Mouse (Mus musculus): Measurements from ENCODE around the gene U90926.

Gene U90926

DNA sequence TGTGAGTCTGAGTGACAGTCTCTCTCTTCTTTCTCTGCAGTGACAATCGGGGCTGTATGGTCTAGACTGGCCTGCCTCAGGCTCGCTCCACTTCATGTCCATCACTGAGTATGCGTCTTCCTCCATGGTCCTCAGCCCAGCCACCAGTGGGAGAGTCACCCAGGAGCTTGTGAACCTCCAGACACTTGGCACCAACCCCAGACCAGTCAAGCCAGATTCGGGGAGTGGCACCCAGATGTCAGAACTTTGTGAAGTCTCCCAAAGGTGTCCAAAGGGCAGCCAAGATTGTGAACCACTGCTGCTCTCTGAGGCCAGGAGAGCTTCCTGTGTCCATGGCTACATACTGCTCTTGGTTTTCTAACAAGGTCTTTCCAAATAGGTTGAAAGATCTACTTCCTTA is 3.0 kb downstream of the U90926 start:
- no peak for DNase-seq

DNA sequence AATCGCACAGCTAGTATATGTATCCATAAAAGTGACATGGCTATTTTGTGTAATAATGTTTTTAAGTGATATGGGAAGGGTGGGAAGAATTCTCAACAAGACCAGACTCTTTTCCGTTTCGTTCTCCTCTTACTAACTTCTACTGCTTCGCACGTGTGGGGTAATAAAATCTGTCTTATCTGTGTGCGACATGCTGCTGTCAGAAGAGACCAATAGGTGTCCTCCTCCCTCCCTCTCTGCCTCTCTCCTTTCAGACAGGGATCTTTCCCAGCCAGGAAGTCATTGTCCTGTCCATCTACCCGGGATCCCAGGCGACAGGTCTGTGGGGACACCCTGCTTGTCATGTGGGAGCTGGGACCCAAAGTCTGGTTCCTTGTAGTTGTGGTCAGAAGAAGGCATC is 5.0 kb downstream of the U90926 start:
- DNase-seq, result no peak

DNA sequence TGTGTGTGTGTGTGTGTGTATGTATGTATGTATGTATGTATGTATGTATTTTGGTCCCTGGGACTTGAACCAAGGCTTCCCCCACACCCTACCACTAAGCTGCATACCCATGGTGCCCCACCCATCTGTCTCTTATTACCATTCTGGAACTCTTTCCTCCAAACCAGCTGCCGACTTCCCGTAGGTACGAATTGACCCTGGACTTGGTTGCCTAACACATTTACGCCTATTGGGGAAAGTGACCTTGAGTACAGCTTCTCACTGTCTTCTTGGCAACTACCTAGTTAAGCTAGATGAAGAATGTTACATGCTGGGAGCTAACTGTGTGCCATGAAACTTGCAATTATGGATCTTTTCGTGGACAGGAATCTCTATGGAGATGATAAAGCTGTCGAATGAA is 9.1 kb downstream of the U90926 start:
- no peak for DNase-seq

DNA sequence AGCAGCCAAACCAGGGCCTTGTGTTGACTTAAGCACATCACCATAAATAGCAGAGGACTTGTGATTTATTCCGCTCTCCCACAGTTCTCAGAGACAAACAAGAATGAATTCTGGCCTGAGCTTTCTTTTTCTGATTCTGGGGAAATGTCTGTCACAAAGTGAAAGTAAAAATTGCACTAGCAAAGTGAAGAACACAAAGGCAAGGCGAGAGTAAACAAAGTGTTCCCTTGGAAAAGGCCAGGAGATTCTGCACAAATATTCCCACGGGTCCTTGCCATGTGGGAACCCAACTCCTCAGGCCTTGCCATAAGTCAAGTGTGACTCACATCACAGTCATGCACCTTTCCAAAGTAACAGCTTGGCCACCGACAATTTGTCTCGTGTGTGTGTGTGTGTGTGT is 9.5 kb downstream of the U90926 start:
- no peak for DNase-seq

DNA sequence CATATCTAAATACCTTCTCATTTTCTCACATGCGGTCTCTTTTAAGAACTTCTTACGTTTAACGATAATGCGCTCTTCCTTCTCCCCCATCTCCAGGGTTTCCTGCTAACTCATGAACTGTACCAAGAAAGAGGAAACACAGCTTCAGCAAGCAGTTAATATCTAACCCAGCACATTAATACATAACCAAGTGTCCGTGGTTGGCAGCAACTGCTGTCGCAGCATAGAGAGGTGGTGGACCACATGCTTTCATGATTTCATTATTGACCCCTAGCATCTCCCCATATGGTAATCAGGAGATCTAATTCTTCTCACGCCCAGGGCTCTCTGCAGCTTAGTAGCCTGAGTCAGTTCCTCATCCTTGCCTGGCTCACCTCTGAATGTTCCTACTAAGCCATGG is 10.0 kb downstream of the U90926 start:
- no peak for DNase-seq

DNA sequence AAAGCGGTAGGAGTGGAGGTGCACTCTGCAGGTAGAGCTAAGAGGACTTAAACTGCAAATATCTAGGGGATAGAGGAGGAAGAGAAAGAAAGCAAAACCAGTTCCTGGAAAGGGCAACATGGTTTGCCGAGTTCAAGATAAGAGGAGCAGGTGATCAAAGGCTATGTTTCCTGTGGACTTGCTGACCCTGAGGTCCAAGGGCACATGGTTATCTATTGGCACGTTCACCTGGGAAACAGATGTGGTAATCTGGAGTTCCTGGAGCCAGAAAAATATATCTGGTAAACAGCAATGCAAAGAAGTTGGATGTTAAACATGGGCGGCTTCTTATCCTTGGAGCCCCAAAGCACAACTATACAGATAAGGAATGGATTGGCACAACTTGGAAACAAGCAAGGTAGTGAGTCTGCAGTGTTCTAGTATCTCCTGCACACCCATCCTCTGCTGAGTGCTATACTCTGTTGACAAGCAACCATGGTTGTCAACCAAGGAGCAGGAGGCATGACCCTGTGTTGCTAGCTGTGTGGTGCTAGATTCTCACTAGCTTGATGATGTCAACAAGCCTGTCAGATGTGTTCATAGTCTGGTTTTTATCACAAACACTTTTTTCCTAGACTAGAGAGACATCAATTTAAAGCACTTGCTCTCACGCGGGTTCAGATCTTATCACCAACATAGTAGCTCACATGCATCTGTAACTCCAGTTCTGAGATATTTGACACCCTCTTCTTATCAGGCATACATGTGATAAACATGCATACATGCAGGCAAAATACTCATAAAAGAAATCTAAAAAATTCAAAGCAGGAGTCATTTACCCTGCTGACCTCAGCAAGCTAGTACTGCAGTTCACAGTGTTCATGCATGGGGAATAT is 10.8 kb downstream of the U90926 start:
- no peak for DNase-seq

DNA sequence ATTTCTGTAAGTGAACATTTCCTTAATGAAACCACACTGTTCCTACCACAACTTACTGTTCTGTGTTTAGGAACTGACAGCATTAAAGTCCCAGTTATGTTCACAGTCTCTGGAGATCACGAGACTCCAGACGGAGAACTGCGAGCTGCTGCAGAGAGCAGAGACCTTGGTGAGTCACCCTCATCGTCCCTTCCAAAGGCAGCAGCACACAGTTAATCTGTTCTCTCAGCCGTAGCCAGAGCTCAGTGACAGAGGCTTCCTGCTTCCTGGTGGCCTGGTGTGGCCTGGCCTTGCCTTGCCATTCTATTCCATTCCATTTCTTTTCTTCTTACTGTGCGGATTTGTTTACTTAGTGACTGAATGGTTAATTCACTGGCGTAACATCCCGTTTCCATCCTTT is 16.9 kb downstream of the U90926 start:
- no peak for DNase-seq

DNA sequence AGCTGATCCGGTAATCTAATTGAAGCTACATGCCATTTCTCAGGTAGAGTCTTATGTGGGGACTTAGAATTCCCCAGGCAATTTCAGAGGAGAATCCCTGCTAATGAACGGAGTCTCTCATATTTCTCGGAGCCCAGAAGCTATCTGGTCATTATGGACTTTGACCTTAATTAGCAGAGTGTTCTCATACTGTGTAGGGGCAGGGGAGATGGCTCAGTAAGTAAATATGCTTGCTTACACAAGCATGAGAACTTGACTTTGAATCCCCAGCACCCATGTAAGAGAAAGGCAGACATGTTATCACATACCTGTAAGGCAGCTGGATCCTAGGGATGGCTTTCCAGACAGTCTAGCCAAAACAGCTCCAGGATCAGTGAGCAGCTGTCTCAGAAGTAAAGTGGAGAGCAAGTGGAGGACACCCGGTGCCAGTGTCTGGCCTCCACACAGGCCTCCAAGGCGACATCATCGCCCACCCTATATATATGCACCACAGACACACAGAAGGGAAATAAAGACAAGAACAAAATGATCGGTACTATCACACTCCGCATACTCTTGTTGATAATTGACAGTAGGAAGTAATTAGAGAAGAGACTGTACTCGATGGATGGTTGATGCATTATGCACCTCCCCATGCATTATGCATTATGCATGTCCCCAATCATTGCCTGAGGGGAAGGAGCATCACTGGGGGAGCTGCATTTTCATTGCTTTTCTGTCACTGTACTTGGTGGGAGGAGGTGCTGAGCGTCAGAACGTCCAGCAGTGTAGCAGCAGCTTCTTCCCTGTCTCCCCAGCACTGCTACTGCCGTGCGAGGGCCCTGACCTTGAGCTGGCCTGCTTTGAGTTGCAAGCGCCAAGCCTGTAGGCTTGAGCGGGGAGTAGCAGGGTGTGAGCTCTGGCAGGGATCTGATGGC is 18.1 kb downstream of the U90926 start:
- no peak for DNase-seq

DNA sequence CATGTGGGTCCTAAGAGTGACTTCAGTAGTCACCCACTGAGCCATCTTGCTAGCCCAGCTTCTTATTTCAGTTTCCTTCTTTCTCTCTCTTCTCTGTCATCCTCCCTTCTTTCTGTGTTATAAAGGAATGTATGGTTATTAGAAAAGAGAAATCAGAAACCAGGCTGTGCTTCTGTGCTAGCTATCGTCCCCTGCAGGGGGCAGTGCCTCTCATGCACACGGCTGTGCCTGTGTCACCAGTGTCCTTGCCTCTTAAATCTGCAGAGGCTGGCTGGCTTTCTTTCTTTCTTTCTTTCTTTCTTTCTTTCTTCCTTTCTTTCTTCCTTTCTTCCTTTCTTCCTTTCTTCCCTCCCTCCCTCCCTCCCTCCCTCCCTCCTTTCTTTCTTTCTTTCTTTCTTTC is 19.5 kb downstream of the U90926 start:
- DNase-seq, result peak; percentile 38 to 40

DNA sequence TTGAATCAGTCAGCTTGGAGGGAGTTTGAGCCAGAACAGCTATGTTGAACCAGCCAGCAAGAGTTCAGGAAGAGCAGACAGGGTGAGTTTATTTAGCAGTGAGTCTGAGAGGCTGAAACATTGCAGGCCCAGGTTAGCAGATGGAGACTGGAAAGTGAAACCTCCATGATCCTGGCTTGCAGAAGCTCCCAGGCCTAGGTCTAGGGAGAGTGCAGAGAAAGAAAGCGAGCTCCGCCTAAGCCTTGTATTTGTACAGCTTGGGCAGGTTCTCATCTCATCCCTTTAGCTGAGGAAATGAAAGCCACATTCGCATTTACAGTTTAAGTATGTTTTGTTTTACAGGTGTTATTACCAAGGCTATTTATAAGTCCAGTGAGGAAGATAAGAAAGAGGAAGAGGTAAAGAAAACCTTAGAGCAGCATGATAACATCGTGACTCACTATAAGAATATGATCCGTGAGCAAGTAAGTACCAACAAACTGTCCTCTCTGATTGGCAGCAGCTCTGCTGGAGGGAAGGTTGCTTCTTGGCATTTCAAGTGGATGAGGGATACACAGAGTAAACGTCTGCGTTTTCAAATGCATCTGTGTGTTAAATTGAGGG is 26.2 kb downstream of the U90926 start:
- no peak for DNase-seq

DNA sequence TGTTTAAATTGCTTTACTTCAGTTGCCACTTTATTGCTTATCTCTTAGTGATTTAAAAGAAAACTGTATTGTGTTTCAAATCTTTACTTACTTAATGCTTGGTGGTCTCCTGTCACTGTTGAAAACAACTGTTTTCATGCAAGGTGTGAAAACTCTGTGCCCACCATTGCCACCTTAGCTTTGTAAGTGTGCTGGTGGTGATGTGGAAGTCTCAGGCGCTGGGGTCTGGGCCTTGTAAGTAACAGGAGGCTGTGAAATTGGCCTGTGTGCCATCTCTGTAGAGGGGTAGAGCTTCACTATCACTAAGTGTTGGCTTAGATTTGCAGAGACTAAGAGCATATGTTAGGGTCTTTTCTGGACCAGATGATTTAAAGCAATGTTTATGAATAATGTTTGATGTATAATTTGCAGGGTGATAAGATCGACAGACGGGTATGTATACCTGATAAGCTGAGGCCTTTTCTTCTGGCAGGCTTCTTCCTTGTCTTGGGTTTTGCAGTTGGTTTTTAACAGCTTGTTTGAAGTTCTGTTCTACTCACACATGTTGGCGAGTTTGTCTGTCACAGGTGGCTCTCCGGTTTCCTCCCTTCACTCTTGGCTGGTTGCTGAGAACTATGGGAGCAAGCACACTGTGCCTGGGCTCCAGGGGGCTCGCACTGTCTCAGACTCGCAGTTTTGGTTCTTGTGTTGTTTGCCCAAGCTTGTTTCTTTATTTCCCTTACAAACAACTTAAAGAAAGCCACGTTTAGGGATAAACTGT is 32.0 kb downstream of the U90926 start:
- DNase-seq, result peak; percentile 65 to 76

DNA sequence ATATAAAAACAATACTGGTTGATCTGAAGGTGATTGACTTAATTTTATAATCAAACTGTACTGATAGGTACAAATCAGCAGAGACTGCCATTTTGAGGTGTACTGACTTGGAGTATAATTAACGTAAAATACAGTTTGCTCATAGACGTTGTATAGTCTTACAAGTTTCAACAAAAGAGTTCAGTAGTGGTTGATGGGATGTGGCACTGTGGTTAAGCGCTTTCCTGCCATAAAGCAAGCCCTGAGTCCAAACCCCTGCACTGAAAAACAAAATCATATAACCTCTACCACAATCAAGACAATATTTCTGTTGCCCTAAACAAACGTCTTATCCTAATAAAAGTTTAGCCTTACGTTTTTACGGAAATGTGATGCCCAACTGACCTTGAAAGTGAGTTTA is 49.2 kb downstream of the U90926 start:
- peak in 1 of 2 experiments; percentile 16 for DNase-seq
